Mouse (Mus musculus) G1E (cell line): ENCODE data around the gene Galntl6. TPM values are rescaled to one million over a fixed set of nuclear protein-coding genes. Genes with fewer than 3 reads are reported as not detected.

Experiments used
- ATAC-seq: 2 replicates; pipeline ENCODE4 v1.8.0; 2016; ENCODE audit warnings: mild to moderate bottlenecking; ENCODE audit not compliant: insufficient number of reproducible peaks, poor library complexity, low FRiP score, severe bottlenecking; ENCODE audit errors: extremely low read depth
- DNase-seq: peaks from one replicate; pipeline ENCODE4 v3.0.0; 2012; ENCODE audit warnings: low spot score
- H3K27me3 ChIP-seq: 2 replicates; pipeline ENCODE4 v1.6.1; 2012; ENCODE audit warnings: mild to moderate bottlenecking, low read length, inconsistent platforms; ENCODE audit not compliant: insufficient read depth
- H3K36me3 ChIP-seq: replicated peaks from 2 replicates; pipeline ENCODE3; 2012; ENCODE audit warnings: mild to moderate bottlenecking, inconsistent platforms
- H3K4me1 ChIP-seq: 2 replicates; pipeline ENCODE4 v1.6.1; 2012; ENCODE audit warnings: low read depth, low read length, inconsistent platforms, mixed read lengths; ENCODE audit not compliant: insufficient read depth
- H3K4me3 ChIP-seq: 2 replicates; pipeline ENCODE4 v1.5.1; 2012; ENCODE audit warnings: low read depth, mild to moderate bottlenecking, inconsistent platforms, low read length, moderate library complexity, mixed read lengths
- H3K9me3 ChIP-seq: replicated peaks from 2 replicates; pipeline ENCODE4 v1.6.1; 2012; ENCODE audit warnings: inconsistent platforms
- CTCF ChIP-seq: IDR thresholded peaks from 2 replicates; pipeline ENCODE4 v1.5.1; 2012; ENCODE audit warnings: low read depth, low read length, inconsistent platforms, mixed read lengths
- GATA1 ChIP-seq: IDR thresholded peaks from 2 replicates; pipeline ENCODE4 v1.6.1; 2012; ENCODE audit warnings: borderline replicate concordance, low read length, inconsistent platforms, mixed read lengths
- GATA2 ChIP-seq: IDR thresholded peaks from 2 replicates; pipeline ENCODE4 v1.6.1; 2012; ENCODE audit warnings: low read depth, low read length, inconsistent platforms, borderline replicate concordance
- POLR2AphosphoS5 ChIP-seq: IDR thresholded peaks from 2 replicates; pipeline ENCODE4 v1.6.1; 2012; ENCODE audit warnings: low read depth, low read length, inconsistent platforms; ENCODE audit not compliant: insufficient replicate concordance
- TAL1 ChIP-seq: conservative IDR thresholded peaks from 2 replicates; pipeline ENCODE4 v1.6.1; 2012; ENCODE audit warnings: low read depth, low read length, inconsistent platforms, mixed read lengths
- polyA plus RNA-seq: library from polyadenylated mRNA; stranded (reverse); fragments of >175 nt; gene quantifications from 2 replicates; pipeline ENCODE4 v1.2.3, GENCODE M21; 2012
- total RNA-seq, 2 experiments: library from RNA; stranded (forward) in 1 of 2; stranded (reverse) in 1 of 2; fragments of 200-1000 nt in 1 of 2; fragments of >200 nt in 1 of 2; fragmentation: Nextera tagmentation in 1 of 2; gene quantifications; 2 replicates each; pipeline ENCODE4 v1.2.3; 2014 to 2017

Galntl6 gene
- total and polyA plus RNA-seq, 3 experiments: 0.05 TPM; not detected in 2

GRCm38 (mm10) chr8:57799797-57800204 lies 1112.6 kb downstream of the Galntl6 start:
- no peaks in the 10 kb centered on the region for H3K36me3 ChIP-seq
- TF ChIP-seq POLR2AphosphoS5 (no peak), GATA2 (no peak)
- H3K4me1 ChIP-seq: peaks cover 8% of the 10 kb centered on the region; the same call in 1 of the 2 replicates
- H3K27me3 ChIP-seq: peaks cover 18% of the 10 kb centered on the region; the same call in 1 of the 2 replicates
- H3K9me3 ChIP-seq: no peaks in the 10 kb centered on the region
- H3K4me3 ChIP-seq: no peak overlapping the region
- DNase-seq: no peak
- ATAC-seq: no peak

DNA sequence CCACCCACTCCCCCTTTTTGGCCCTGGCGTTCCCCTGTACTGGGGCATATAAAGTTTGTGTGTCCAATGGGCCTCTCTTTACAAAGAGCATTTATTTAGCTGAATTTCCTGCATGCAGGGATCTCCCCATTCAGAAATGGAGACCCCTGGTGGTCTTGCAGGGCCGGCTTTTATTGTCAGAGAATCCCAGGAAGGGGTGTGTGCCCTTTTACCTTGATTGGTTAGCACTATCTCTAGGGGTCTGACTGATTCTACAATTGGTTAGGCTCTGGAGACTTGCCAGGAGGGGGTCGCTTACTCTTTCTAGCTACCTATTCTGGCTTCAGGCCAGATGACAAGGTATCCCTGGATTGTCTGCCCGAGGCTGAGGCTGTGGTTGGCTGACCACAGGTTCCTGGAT lies 1119.0 kb downstream of the Galntl6 start:
- ATAC-seq (no peak), DNase-seq (no peak)
- no peak for TF ChIP-seq TAL1
- no peak for TF ChIP-seq POLR2AphosphoS5
- no peak for TF ChIP-seq GATA1
- no peak for TF ChIP-seq GATA2
- TF ChIP-seq CTCF: no peak
- H3K27me3 ChIP-seq: peaks cover 23% of the 10 kb centered on the region
- no peaks in the 10 kb centered on the region; the same call in 1 of the 2 replicates for H3K4me1 ChIP-seq
- H3K9me3 ChIP-seq: no peaks in the 10 kb centered on the region
- H3K36me3 ChIP-seq: no peaks in the 10 kb centered on the region
- no peak overlapping the region for H3K4me3 ChIP-seq

DNA sequence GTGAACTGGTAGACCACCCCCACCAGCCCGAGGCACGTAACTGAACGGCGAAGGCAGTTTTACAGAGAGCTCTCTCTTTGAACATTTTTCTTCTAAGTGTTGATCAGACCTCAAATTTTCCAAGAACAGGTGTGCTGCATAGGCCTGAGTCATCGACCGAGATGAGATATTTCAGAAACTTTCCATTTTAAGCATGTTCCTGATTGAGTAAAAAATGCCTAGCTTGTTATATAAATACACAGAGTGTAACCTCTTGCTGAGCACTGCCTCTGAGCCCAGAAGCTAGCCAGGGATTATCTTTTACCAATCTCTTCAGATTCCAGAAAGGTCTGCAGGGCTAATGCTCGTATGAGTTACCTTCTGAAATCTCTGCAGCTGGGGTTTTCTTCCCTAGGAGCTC lies 1120.2 kb downstream of the Galntl6 start:
- Histone ChIP-seq H3K27me3 (peaks cover 23% of the 10 kb centered on the region), H3K9me3 (no peaks in the 10 kb centered on the region), H3K4me3 (no peak overlapping the region), H3K4me1 (no peaks in the 10 kb centered on the region; the same call in 1 of the 2 replicates), H3K36me3 (no peaks in the 10 kb centered on the region)
- ATAC-seq (no peak), DNase-seq (no peak)
- no peak for TF ChIP-seq GATA1
- no peak for TF ChIP-seq GATA2
- no peak for TF ChIP-seq POLR2AphosphoS5
- TF ChIP-seq CTCF: no peak
- no peak for TF ChIP-seq TAL1

- peak; percentile 15 for DNase-seq
- H3K9me3 ChIP-seq: no peaks in the 10 kb centered on the region
- H3K4me3 ChIP-seq: no peak overlapping the region
- no peak for ATAC-seq
- TF ChIP-seq CTCF: no peak
- TF ChIP-seq TAL1: no peak
- no peak for TF ChIP-seq GATA2
- no peak for TF ChIP-seq GATA1
- peaks cover 17% of the 10 kb centered on the region for H3K27me3 ChIP-seq
- no peaks in the 10 kb centered on the region; the same call in 1 of the 2 replicates for H3K4me1 ChIP-seq
- no peaks in the 10 kb centered on the region for H3K36me3 ChIP-seq
Measured at GRCm38 (mm10) chr8:57791309-57791721, 1121.1 kb downstream of the Galntl6 start.

GRCm38 (mm10) chr8:57779551-57779950 lies 1132.9 kb downstream of the Galntl6 start:
- no peaks in the 10 kb centered on the region for H3K4me1 ChIP-seq
- H3K36me3 ChIP-seq: no peaks in the 10 kb centered on the region
- H3K27me3 ChIP-seq: 0 out of 2 replicates have a peak, but pooled peaks cover 5% of the 10 kb centered on the region
- H3K9me3 ChIP-seq: no peaks in the 10 kb centered on the region
- DNase-seq (no peak), ATAC-seq (no peak)
- H3K4me3 ChIP-seq: no peak overlapping the region
- TF ChIP-seq GATA1 (no peak), GATA2 (no peak), CTCF (no peak), TAL1 (no peak), POLR2AphosphoS5 (no peak)

DNA sequence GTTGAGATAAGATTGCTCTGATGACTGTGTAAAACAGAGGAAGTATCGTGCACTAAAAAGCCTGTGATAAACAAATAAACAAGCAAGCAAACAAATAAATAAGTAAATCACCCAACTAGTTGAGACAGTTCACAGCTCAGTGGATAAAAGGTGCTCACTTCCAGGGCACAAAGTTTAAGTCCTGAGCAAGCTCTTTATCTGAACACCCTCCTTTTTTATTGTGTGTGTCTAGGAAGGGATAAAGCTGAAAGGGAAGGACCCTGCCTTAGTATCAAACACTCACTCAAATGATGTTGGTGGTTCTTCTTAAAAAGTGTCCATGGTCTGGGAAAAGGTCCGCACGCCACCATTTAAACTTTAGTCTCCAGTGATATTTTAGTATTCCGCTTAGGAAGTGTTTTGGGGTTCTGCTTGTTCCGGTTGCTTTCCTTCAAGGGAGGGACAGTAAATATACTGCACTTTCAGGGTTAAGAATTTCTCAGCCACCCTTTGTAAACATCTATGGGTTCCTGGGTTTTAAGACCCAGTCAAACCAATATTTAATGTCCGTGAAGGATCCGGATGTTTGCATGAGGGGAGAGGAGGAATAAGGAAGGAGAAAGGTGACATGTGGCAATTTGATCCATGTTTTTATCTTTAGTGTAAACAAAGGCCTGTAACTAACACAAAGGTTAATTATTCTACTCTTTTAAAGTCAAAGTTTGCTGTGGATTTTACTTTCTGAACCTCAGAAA lies 1134.3 kb downstream of the Galntl6 start:
- DNase-seq (no peak), ATAC-seq (no peak)
- H3K36me3 ChIP-seq: no peaks in the 10 kb centered on the region
- H3K4me3 ChIP-seq: no peak overlapping the region
- H3K27me3 ChIP-seq: 0 out of 2 replicates have a peak, but pooled peaks cover 5% of the 10 kb centered on the region
- H3K9me3 ChIP-seq: no peaks in the 10 kb centered on the region
- no peaks in the 10 kb centered on the region for H3K4me1 ChIP-seq
- TF ChIP-seq GATA1 (no peak), GATA2 (no peak), TAL1 (no peak), POLR2AphosphoS5 (no peak), CTCF (no peak)
